Comparison of ENCODE assay signal across 8 mouse cellular contexts in the genomic region with DNA sequence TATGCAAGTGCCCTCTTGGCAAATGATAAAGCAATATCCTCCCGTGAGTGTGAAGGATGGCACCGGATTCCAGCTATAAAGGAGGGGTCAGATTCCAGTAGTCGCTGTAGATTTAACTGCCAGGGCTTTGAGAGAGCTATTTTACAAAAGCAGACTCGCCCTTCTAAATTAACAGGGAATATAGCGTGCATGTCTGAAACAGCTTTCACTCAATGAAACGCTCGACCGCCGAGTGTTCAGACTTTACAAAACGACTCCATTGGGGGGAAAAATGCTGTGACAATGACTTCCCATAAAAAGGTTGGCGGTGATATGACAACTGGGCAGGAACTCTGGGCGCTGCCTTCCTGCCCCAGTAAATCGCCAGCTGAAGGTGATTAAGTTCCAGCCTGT. TPM values are rescaled to one million over a fixed set of nuclear protein-coding genes. Genes with fewer than 3 reads are reported as not detected.
DNase-seq lines count a peak whose midpoint lies in the region; ATAC-seq and TF ChIP-seq lines count a peak whose summit lies in the region.

No protein-coding gene starts in this region.

- H3K9me3 ChIP-seq in heart, embryonic 10.5 days: no peaks in the 10 kb centered on the region
- H3K9me3 ChIP-seq in heart, postnatal 0 days (replicated peaks; ENCODE audit: control insufficient read depth, low read length): no peaks in the 10 kb centered on the region

- H3K4me2 ChIP-seq in heart, postnatal 0 days (ENCODE audit: low read depth, low read length): peak overlapping the region; percentile 69

- TF ChIP-seq EP300 in heart, postnatal 0 days (IDR thresholded peaks at IDR 0.05; ENCODE audit: low read depth): no peak

- no peak for DNase-seq in heart, embryonic 10.5 days (ENCODE audit: low spot score)
- no peak for DNase-seq in heart, postnatal 36 days
- DNase-seq in Muller cell, postnatal 12 days (ENCODE audit: inconsistent ontology term): peak; percentile 14
- no peak for DNase-seq in heart, postnatal 0 days (ENCODE audit: low spot score)
- DNase-seq in mesoderm, embryonic 11.5 days (ENCODE audit: low read depth, low spot score): peak; percentile 31
- no peak for DNase-seq in gastrocnemius, postnatal 36 days
- DNase-seq in cerebellum, postnatal 10 days: no peak

- peak overlapping the region; percentile 81 for H3K4me3 ChIP-seq in heart, embryonic 10.5 days
- peak overlapping the region; percentile 71 for H3K4me3 ChIP-seq in heart, postnatal 0 days (ENCODE audit: low read depth, low read length)

- 4% methylated on average over 13 of the region's 13 CpGs for WGBS in heart, embryonic 10.5 days
- 2% methylated on average over 13 of the region's 13 CpGs for WGBS in heart, postnatal 0 days

- intact Hi-C loops in heart, postnatal 36 days (cut with DNase I): loop anchor here (2.0 to 5.0 kb wide), 3 partner anchors 38 to 139 kb away; no protein-coding TSS in a partner anchor
- intact Hi-C loops in gastrocnemius, postnatal 36 days (cut with DNase I): no loop called here

- TF ChIP-seq CTCF in heart, postnatal 0 days (IDR thresholded peaks at IDR 0.05; ENCODE audit: low read depth): no peak

- 0 out of 2 replicates have a peak, but pooled peaks cover 2% of the 10 kb centered on the region for H3K36me3 ChIP-seq in heart, embryonic 10.5 days
- H3K36me3 ChIP-seq in heart, postnatal 0 days (replicated peaks; ENCODE audit: control insufficient read depth, insufficient read depth, low read length): no peaks in the 10 kb centered on the region

- H3K27ac ChIP-seq in heart, embryonic 10.5 days: peak overlapping the region; percentile 93
- H3K27ac ChIP-seq in heart, postnatal 0 days (ENCODE audit: low read depth): peak overlapping the region; percentile 69

- H3K9ac ChIP-seq in heart, postnatal 0 days (replicated peaks; ENCODE audit: low read depth, low read length): peak overlapping the region; percentile 68

- H3K4me1 ChIP-seq in heart, embryonic 10.5 days: peaks cover 24% of the 10 kb centered on the region; the same call in 1 of the 2 replicates
- H3K4me1 ChIP-seq in heart, postnatal 0 days (ENCODE audit: control insufficient read depth, insufficient read depth): no peaks in the 10 kb centered on the region

- peaks cover 24% of the 10 kb centered on the region for H3K27me3 ChIP-seq in heart, embryonic 10.5 days (ENCODE audit: insufficient read depth, poor library complexity, severe bottlenecking)
- peaks cover 26% of the 10 kb centered on the region; the same call in 1 of the 2 replicates for H3K27me3 ChIP-seq in heart, postnatal 0 days (ENCODE audit: control insufficient read depth, insufficient read depth, low read length)

- ATAC-seq in heart, postnatal 0 days (ENCODE audit: insufficient read depth, low read depth): no peak
- no peak for ATAC-seq in activated CD4-positive, CD25-positive, alpha-beta regulatory T cell, adult 4 months

RNA-seq across cellular contexts. Expression of gene Srgap1, which starts 0.6 kb away (rescaled TPM):
- polyA plus RNA-seq in heart, embryonic 10.5 days (2016; fragmentation: Nextera tagmentation; extraction: Ambion mirVana): 5.5 and 6.8 TPM in 2 replicates
- total RNA-seq in heart, postnatal 36 days (2021): 1 to 10 TPM; 2.1 to 2.2 TPM
- 3.4 and 4.0 TPM in 2 replicates for total RNA-seq in heart, postnatal 0 days (2014; rRNA removed; ENCODE audit: low replicate concordance)
- polyA plus RNA-seq in heart, postnatal 0 days (2015; fragmentation: Nextera tagmentation; extraction: Ambion mirVana): 4.9 and 5.0 TPM in 2 replicates
- total RNA-seq in gastrocnemius, postnatal 36 days (2021): under 1 TPM; 0.79 to 0.84 TPM
- under 1 TPM; 0.18 to 0.20 TPM for polyA plus RNA-seq in activated CD4-positive, CD25-positive, alpha-beta regulatory T cell, adult 4 months (2017; shearing (Covaris generic))

RNA-seq across cellular contexts. Expression of gene Rxylt1, which starts 50.7 kb away (rescaled TPM):
- 37.7 and 40.0 TPM in 2 replicates for polyA plus RNA-seq in heart, embryonic 10.5 days (2016; fragmentation: Nextera tagmentation; extraction: Ambion mirVana)
- total RNA-seq in heart, postnatal 36 days (2021): 10 to 100 TPM; 33.1 to 39.2 TPM
- 13.2 and 30.0 TPM in 2 replicates for total RNA-seq in heart, postnatal 0 days (2014; rRNA removed; ENCODE audit: low replicate concordance)
- polyA plus RNA-seq in heart, postnatal 0 days (2015; fragmentation: Nextera tagmentation; extraction: Ambion mirVana): 48.7 and 48.9 TPM in 2 replicates
- total RNA-seq in gastrocnemius, postnatal 36 days (2021): 10 to 100 TPM; 31.0 to 38.7 TPM
- 10 to 100 TPM; 14.1 to 16.3 TPM for polyA plus RNA-seq in activated CD4-positive, CD25-positive, alpha-beta regulatory T cell, adult 4 months (2017; shearing (Covaris generic))

Comparison
In these comparisons a context has a peak if more than half of its experiments do, and no peak if none do; other contexts are left out.
1. DNase-seq: peak in Muller cell, postnatal 12 days (single experiment) and mesoderm, embryonic 11.5 days (single experiment); none in heart, embryonic 10.5 days (single experiment), heart, postnatal 36 days (0 of 2), heart, postnatal 0 days (single experiment), gastrocnemius, postnatal 36 days (0 of 2) and cerebellum, postnatal 10 days (0 of 2).